Mouse (Mus musculus): ENCODE measurements around the gene Btbd10. TPM values are rescaled to one million over a fixed set of nuclear protein-coding genes. Genes with fewer than 3 reads are reported as not detected.

Btbd10 gene
- polyA plus RNA-seq, 1 experiment from 2014 or later, result 9.4 TPM

GRCm38 (mm10) chr7:113391619-113392018 lies 22.4 kb upstream of the Btbd10 start:
- TF ChIP-seq CTCF (IDR thresholded peaks at IDR 0.05; ENCODE audit: low read depth), result no peak
- H3K4me1 ChIP-seq (replicated peaks; ENCODE audit: control insufficient read depth, insufficient read depth, low read length), result no peaks in the 10 kb centered on the region

GRCm38 (mm10) chr7:113388470-113388869 lies 19.3 kb upstream of the Btbd10 start, which contains the start of gene Pth:
Pth (minus strand) TSS chr7:113388570.
- 84% methylated on average over 2 of the region's 2 CpGs for WGBS
- no peaks in the 10 kb centered on the region for H3K4me1 ChIP-seq (replicated peaks; ENCODE audit: control insufficient read depth, insufficient read depth, low read length)
- TF ChIP-seq CTCF (IDR thresholded peaks at IDR 0.05; ENCODE audit: low read depth), result no peak
- H3K27ac ChIP-seq (ENCODE audit: low read depth, low read length), result no peak within 1 kb of the TSS
- no peaks in the 10 kb centered on the region for H3K9me3 ChIP-seq (ENCODE audit: control insufficient read depth)
- no peak within 1 kb of the TSS for H3K9ac ChIP-seq (ENCODE audit: low read depth, low read length)
- H3K4me2 ChIP-seq (replicated peaks; ENCODE audit: low read depth), result no peak within 1 kb of the TSS
- ATAC-seq, result no peak
- no peaks in the 10 kb centered on the region for H3K36me3 ChIP-seq (ENCODE audit: control insufficient read depth, insufficient read depth)
- no peak within 1 kb of the TSS for H3K4me3 ChIP-seq (ENCODE audit: low read depth, low read length)
- no peaks in the 10 kb centered on the region for H3K27me3 ChIP-seq (replicated peaks; ENCODE audit: control insufficient read depth, insufficient read depth, low read length)

More at GRCm38 (mm10) chr7:113391619-113392018, 22.4 kb upstream of the Btbd10 start:
- no peaks in the 10 kb centered on the region for H3K9me3 ChIP-seq (ENCODE audit: control insufficient read depth)
- no peaks in the 10 kb centered on the region for H3K36me3 ChIP-seq (ENCODE audit: control insufficient read depth, insufficient read depth)
- 82% methylated on average over 2 of the region's 2 CpGs for WGBS
- no peak for ATAC-seq
- H3K4me3 ChIP-seq (ENCODE audit: low read depth, low read length), result no peak overlapping the region
- H3K4me2 ChIP-seq (replicated peaks; ENCODE audit: low read depth), result no peak overlapping the region
- H3K9ac ChIP-seq (ENCODE audit: low read depth, low read length), result no peak overlapping the region
- H3K27ac ChIP-seq (ENCODE audit: low read depth, low read length), result no peak overlapping the region
- H3K27me3 ChIP-seq (replicated peaks; ENCODE audit: control insufficient read depth, insufficient read depth, low read length), result no peaks in the 10 kb centered on the region

- ATAC-seq, result peak; percentile 83
- H3K4me2 ChIP-seq (replicated peaks; ENCODE audit: low read depth), result no peak overlapping the region
- no peaks in the 10 kb centered on the region for H3K36me3 ChIP-seq (ENCODE audit: control insufficient read depth, insufficient read depth)
- no peaks in the 10 kb centered on the region for H3K27me3 ChIP-seq (replicated peaks; ENCODE audit: control insufficient read depth, insufficient read depth, low read length)
- WGBS, result 23% methylated on average over 7 of the region's 7 CpGs
- no peak overlapping the region for H3K9ac ChIP-seq (ENCODE audit: low read depth, low read length)
- peak; percentile 98 for TF ChIP-seq CTCF (IDR thresholded peaks at IDR 0.05; ENCODE audit: low read depth)
- H3K4me1 ChIP-seq (replicated peaks; ENCODE audit: control insufficient read depth, insufficient read depth, low read length), result no peaks in the 10 kb centered on the region
- no peak overlapping the region for H3K27ac ChIP-seq (ENCODE audit: low read depth, low read length)
- H3K9me3 ChIP-seq (ENCODE audit: control insufficient read depth), result no peaks in the 10 kb centered on the region
- H3K4me3 ChIP-seq (ENCODE audit: low read depth, low read length), result no peak overlapping the region
These were observed 8.9 kb upstream of the Btbd10 start for GRCm38 (mm10) chr7:113377875-113378658.

- no peak overlapping the region for H3K9ac ChIP-seq (ENCODE audit: low read depth, low read length)
- H3K27ac ChIP-seq (ENCODE audit: low read depth, low read length), result no peak overlapping the region
- no peak overlapping the region for H3K4me2 ChIP-seq (replicated peaks; ENCODE audit: low read depth)
- no peak overlapping the region for H3K4me3 ChIP-seq (ENCODE audit: low read depth, low read length)
- WGBS, result 100% methylated on average over 1 of the region's 1 CpGs
- no peaks in the 10 kb centered on the region for H3K9me3 ChIP-seq (ENCODE audit: control insufficient read depth)
- TF ChIP-seq CTCF (IDR thresholded peaks at IDR 0.05; ENCODE audit: low read depth), result no peak
- H3K4me1 ChIP-seq (replicated peaks; ENCODE audit: control insufficient read depth, insufficient read depth, low read length), result no peaks in the 10 kb centered on the region
- no peak for ATAC-seq
- H3K27me3 ChIP-seq (replicated peaks; ENCODE audit: control insufficient read depth, insufficient read depth, low read length), result no peaks in the 10 kb centered on the region
- H3K36me3 ChIP-seq (ENCODE audit: control insufficient read depth, insufficient read depth), result no peaks in the 10 kb centered on the region
These were observed 3.5 kb upstream of the Btbd10 start for GRCm38 (mm10) chr7:113372682-113373081.

GRCm38 (mm10) chr7:113369620-113370340 lies 588 bp upstream of the Btbd10 start:
- WGBS, result 1% methylated on average over 44 of the region's 44 CpGs
- peak; percentile 81 for ATAC-seq
- TF ChIP-seq CTCF (IDR thresholded peaks at IDR 0.05; ENCODE audit: low read depth), result peak; percentile 77
- Histone ChIP-seq H3K36me3 (ENCODE audit: control insufficient read depth, insufficient read depth) (no peaks in the 10 kb centered on the region), H3K9me3 (ENCODE audit: control insufficient read depth) (no peaks in the 10 kb centered on the region), H3K4me3 (ENCODE audit: low read depth, low read length) (peak overlapping the region; percentile 83), H3K27me3 (replicated peaks; ENCODE audit: control insufficient read depth, insufficient read depth, low read length) (no peaks in the 10 kb centered on the region), H3K4me1 (replicated peaks; ENCODE audit: control insufficient read depth, insufficient read depth, low read length) (no peaks in the 10 kb centered on the region), H3K27ac (ENCODE audit: low read depth, low read length) (peak overlapping the region; percentile 54; the same call in 1 of the 2 replicates), H3K9ac (ENCODE audit: low read depth, low read length) (peak overlapping the region; percentile 82), H3K4me2 (replicated peaks; ENCODE audit: low read depth) (peak overlapping the region; percentile 98)

GRCm38 (mm10) chr7:113367440-113367839 lies 1.8 kb downstream of the Btbd10 start:
- Histone ChIP-seq H3K27ac (ENCODE audit: low read depth, low read length) (no peak overlapping the region), H3K27me3 (replicated peaks; ENCODE audit: control insufficient read depth, insufficient read depth, low read length) (no peaks in the 10 kb centered on the region), H3K36me3 (ENCODE audit: control insufficient read depth, insufficient read depth) (no peaks in the 10 kb centered on the region), H3K9ac (ENCODE audit: low read depth, low read length) (no peak overlapping the region), H3K9me3 (ENCODE audit: control insufficient read depth) (no peaks in the 10 kb centered on the region), H3K4me3 (ENCODE audit: low read depth, low read length) (no peak overlapping the region), H3K4me2 (replicated peaks; ENCODE audit: low read depth) (no peak overlapping the region), H3K4me1 (replicated peaks; ENCODE audit: control insufficient read depth, insufficient read depth, low read length) (no peaks in the 10 kb centered on the region)
- no peak for TF ChIP-seq CTCF (IDR thresholded peaks at IDR 0.05; ENCODE audit: low read depth)
- no peak for ATAC-seq
- 77% methylated on average over 4 of the region's 4 CpGs for WGBS
